Mouse (Mus musculus): ENCODE measurements around the gene Maml3. TPM values are rescaled to one million over a fixed set of nuclear protein-coding genes. Genes with fewer than 3 reads are reported as not detected.

Gene Maml3
- polyA plus RNA-seq, 1 experiment from 2014 or later: 4.1 TPM

GRCm38 (mm10) chr3:52103531-52104181 is 1.2 kb downstream of the Maml3 start:
- no peaks in the 10 kb centered on the region for H3K27me3 ChIP-seq (replicated peaks)
- no peaks in the 10 kb centered on the region for H3K9me3 ChIP-seq
- peak overlapping the region; percentile 83 for H3K4me3 ChIP-seq (replicated peaks)
- H3K36me3 ChIP-seq: no peaks in the 10 kb centered on the region
- ATAC-seq: no peak
- H3K4me2 ChIP-seq (replicated peaks): peak overlapping the region; percentile 92
- under 1% methylated on average over 55 of the region's 55 CpGs for WGBS
- peak overlapping the region; percentile 87 for H3K9ac ChIP-seq
- H3K4me1 ChIP-seq (replicated peaks): no peaks in the 10 kb centered on the region
- peak overlapping the region; percentile 99 for H3K27ac ChIP-seq

- Histone ChIP-seq H3K27me3 (replicated peaks) (no peaks in the 10 kb centered on the region), H3K4me2 (replicated peaks) (peak overlapping the region; percentile 92), H3K9ac (peak overlapping the region; percentile 87), H3K4me1 (replicated peaks) (no peaks in the 10 kb centered on the region), H3K27ac (peak overlapping the region; percentile 99), H3K4me3 (replicated peaks) (peak overlapping the region; percentile 83), H3K36me3 (no peaks in the 10 kb centered on the region), H3K9me3 (no peaks in the 10 kb centered on the region)
- ATAC-seq: peak; percentile 83
- WGBS: under 1% methylated on average over 52 of the region's 52 CpGs
Measured at GRCm38 (mm10) chr3:52102601-52103530, 2.0 kb downstream of the Maml3 start.

- Histone ChIP-seq H3K4me3 (replicated peaks) (peak overlapping the region; percentile 83), H3K4me2 (replicated peaks) (peak overlapping the region; percentile 92), H3K27ac (peak overlapping the region; percentile 99), H3K36me3 (no peaks in the 10 kb centered on the region), H3K4me1 (replicated peaks) (no peaks in the 10 kb centered on the region), H3K9ac (peak overlapping the region; percentile 87), H3K27me3 (replicated peaks) (no peaks in the 10 kb centered on the region), H3K9me3 (no peaks in the 10 kb centered on the region)
- ATAC-seq: peak; percentile 86
- under 1% methylated on average over 41 of the region's 57 CpGs for WGBS
Measured at GRCm38 (mm10) chr3:52101977-52102600, 2.8 kb downstream of the Maml3 start.

GRCm38 (mm10) chr3:52101401-52101976 is 3.4 kb downstream of the Maml3 start:
- Histone ChIP-seq H3K4me3 (replicated peaks) (peak overlapping the region; percentile 83), H3K4me2 (replicated peaks) (peak overlapping the region; percentile 92), H3K36me3 (no peaks in the 10 kb centered on the region), H3K9me3 (no peaks in the 10 kb centered on the region), H3K4me1 (replicated peaks) (no peaks in the 10 kb centered on the region), H3K27me3 (replicated peaks) (no peaks in the 10 kb centered on the region), H3K27ac (peak overlapping the region; percentile 99), H3K9ac (peak overlapping the region; percentile 87)
- ATAC-seq: peak; percentile 20; the same call in 1 of the 2 replicates
- WGBS: 1% methylated on average over 14 of the region's 14 CpGs

- no peaks in the 10 kb centered on the region for H3K9me3 ChIP-seq
- H3K4me2 ChIP-seq (replicated peaks): peak overlapping the region; percentile 92; the same call in 1 of the 2 replicates
- ATAC-seq: no peak
- no peaks in the 10 kb centered on the region for H3K36me3 ChIP-seq
- H3K27ac ChIP-seq: no peak overlapping the region
- no peaks in the 10 kb centered on the region for H3K4me1 ChIP-seq (replicated peaks)
- H3K27me3 ChIP-seq (replicated peaks): no peaks in the 10 kb centered on the region
- WGBS: 34% methylated on average over 9 of the region's 9 CpGs
- no peak overlapping the region for H3K4me3 ChIP-seq (replicated peaks)
- H3K9ac ChIP-seq: no peak overlapping the region
Measured at GRCm38 (mm10) chr3:52100926-52101325, 4.0 kb downstream of the Maml3 start.

- Histone ChIP-seq H3K4me3 (replicated peaks) (no peak overlapping the region), H3K4me2 (replicated peaks) (peak overlapping the region; percentile 23; the same call in 1 of the 2 replicates), H3K36me3 (no peaks in the 10 kb centered on the region), H3K27me3 (replicated peaks) (no peaks in the 10 kb centered on the region), H3K4me1 (replicated peaks) (no peaks in the 10 kb centered on the region), H3K9ac (no peak overlapping the region), H3K9me3 (no peaks in the 10 kb centered on the region), H3K27ac (0 out of 2 replicates have a peak overlapping the region, but pooled peaks have one; percentile 8)
- WGBS: 73% methylated on average over 4 of the region's 4 CpGs
- no peak for ATAC-seq
Measured at GRCm38 (mm10) chr3:52100306-52100705, 4.6 kb downstream of the Maml3 start.

- Histone ChIP-seq H3K9ac (no peak overlapping the region), H3K9me3 (no peaks in the 10 kb centered on the region), H3K4me1 (replicated peaks) (no peaks in the 10 kb centered on the region), H3K27ac (peak overlapping the region; percentile 51; the same call in 1 of the 2 replicates), H3K27me3 (replicated peaks) (no peaks in the 10 kb centered on the region), H3K4me2 (replicated peaks) (peak overlapping the region; percentile 23), H3K4me3 (replicated peaks) (no peak overlapping the region), H3K36me3 (no peaks in the 10 kb centered on the region)
- 61% methylated on average over 1 of the region's 1 CpGs for WGBS
- ATAC-seq: no peak
Measured at GRCm38 (mm10) chr3:52099286-52099685, 5.6 kb downstream of the Maml3 start.

GRCm38 (mm10) chr3:52091261-52091797 is 13.5 kb downstream of the Maml3 start:
- Histone ChIP-seq H3K4me1 (replicated peaks) (peaks cover 32% of the 10 kb centered on the region), H3K4me2 (replicated peaks) (no peak overlapping the region), H3K9me3 (no peaks in the 10 kb centered on the region), H3K27me3 (replicated peaks) (no peaks in the 10 kb centered on the region), H3K9ac (no peak overlapping the region), H3K27ac (0 out of 2 replicates have a peak overlapping the region, but pooled peaks have one; percentile 48), H3K36me3 (no peaks in the 10 kb centered on the region), H3K4me3 (replicated peaks) (no peak overlapping the region)
- ATAC-seq: no peak
- 34% methylated on average over 7 of the region's 7 CpGs for WGBS

GRCm38 (mm10) chr3:52090230-52090873 is 14.5 kb downstream of the Maml3 start:
- no peak overlapping the region for H3K9ac ChIP-seq
- H3K36me3 ChIP-seq: no peaks in the 10 kb centered on the region
- H3K4me2 ChIP-seq (replicated peaks): no peak overlapping the region
- H3K9me3 ChIP-seq: no peaks in the 10 kb centered on the region
- H3K27me3 ChIP-seq (replicated peaks): no peaks in the 10 kb centered on the region
- peaks cover 32% of the 10 kb centered on the region for H3K4me1 ChIP-seq (replicated peaks)
- 32% methylated on average over 8 of the region's 8 CpGs for WGBS
- H3K4me3 ChIP-seq (replicated peaks): no peak overlapping the region
- ATAC-seq: peak; percentile 63
- no peak overlapping the region; the same call in 1 of the 2 replicates for H3K27ac ChIP-seq

- H3K9ac ChIP-seq: 0 out of 2 replicates have a peak overlapping the region, but pooled peaks have one; percentile 26
- H3K4me2 ChIP-seq (replicated peaks): peak overlapping the region; percentile 53
- H3K4me3 ChIP-seq (replicated peaks): 0 out of 2 replicates have a peak overlapping the region, but pooled peaks have one; percentile 10
- H3K4me1 ChIP-seq (replicated peaks): peaks cover 32% of the 10 kb centered on the region
- 10% methylated on average over 19 of the region's 19 CpGs for WGBS
- H3K27me3 ChIP-seq (replicated peaks): no peaks in the 10 kb centered on the region
- H3K9me3 ChIP-seq: no peaks in the 10 kb centered on the region
- H3K27ac ChIP-seq: peak overlapping the region; percentile 95
- peak; percentile 90 for ATAC-seq
- H3K36me3 ChIP-seq: no peaks in the 10 kb centered on the region
Measured at GRCm38 (mm10) chr3:52088458-52089341, 16.2 kb downstream of the Maml3 start.
